Comparison of ENCODE assay signal across 15 mouse cellular contexts in the genomic region with DNA sequence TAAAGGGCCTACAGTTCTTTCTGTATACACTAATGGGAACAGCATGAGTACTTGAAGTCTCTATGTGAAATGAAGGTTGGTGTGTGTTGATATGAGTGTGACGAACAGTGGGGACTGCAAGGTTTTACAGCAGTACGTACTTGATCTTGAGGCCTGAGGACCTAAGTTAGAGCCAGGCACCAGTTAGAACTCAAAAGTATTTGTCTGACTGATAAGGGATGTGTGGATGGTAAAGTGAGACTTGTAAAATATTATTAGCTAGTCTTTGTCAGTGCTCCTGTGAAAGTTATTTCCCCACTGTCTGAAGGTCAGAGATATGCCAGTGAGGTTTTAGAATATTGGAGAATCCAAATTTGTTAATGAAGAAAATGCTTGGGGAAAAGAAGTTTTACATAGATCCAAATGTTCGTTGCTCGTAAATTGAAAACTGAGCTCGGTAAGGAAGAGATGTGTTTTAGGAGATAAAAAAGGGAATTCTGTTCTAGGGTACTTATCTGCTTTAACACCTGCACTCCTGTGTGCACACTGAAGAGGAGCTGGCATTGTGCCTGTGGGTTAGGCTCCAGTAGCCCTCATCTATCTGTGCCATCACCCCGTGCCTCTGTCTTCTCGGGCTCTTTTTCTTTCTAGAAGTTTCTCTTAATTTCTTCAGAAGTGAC. TPM values are rescaled to one million over a fixed set of nuclear protein-coding genes. Genes with fewer than 3 reads are reported as not detected.
DNase-seq lines count a peak whose midpoint lies in the region; ATAC-seq lines count a peak whose summit lies in the region.
"Had no signal": no experiment of that assay in that cellular context is flagged by ENCODE, and none has a peak within 500 bp of the region (broad histone marks: within the 10 kb centered on the region; RNA-seq: fewer than 3 reads in every experiment).

No protein-coding gene starts in this region.

- ATAC-seq in lung, embryonic 15.5 days (ENCODE audit: borderline replicate concordance, extremely low read depth, low FRiP score, low TSS enrichment), result no peak
- peak; percentile 90 for ATAC-seq in liver, embryonic 11.5 days (replicated peaks; ENCODE audit: low FRiP score)
- ATAC-seq: CD4-positive, CD25-positive, alpha-beta regulatory T cell, adult 4 months; Patski had no signal

- H3K4me3 ChIP-seq in lung, embryonic 15.5 days, result no peak overlapping the region
- H3K4me3 ChIP-seq in liver, embryonic 11.5 days (ENCODE audit: low read depth, low read length), result no peak overlapping the region
- no peak overlapping the region for H3K4me3 ChIP-seq in forebrain, embryonic 10.5 days
- H3K4me3 ChIP-seq: hindbrain, embryonic 13.5 days; neural tube, embryonic 15.5 days had no signal

- H3K4me2 ChIP-seq in lung, embryonic 15.5 days, result no peak overlapping the region
- peak overlapping the region; percentile 49 for H3K4me2 ChIP-seq in liver, embryonic 11.5 days
- H3K4me2 ChIP-seq: hindbrain, embryonic 13.5 days; neural tube, embryonic 15.5 days had no signal

- H3K4me1 ChIP-seq in lung, embryonic 15.5 days, result peaks cover 16% of the 10 kb centered on the region; the same call in 1 of the 2 replicates
- H3K4me1 ChIP-seq in liver, embryonic 11.5 days (replicated peaks; ENCODE audit: control insufficient read depth, insufficient read depth, low read length), result peaks cover 30% of the 10 kb centered on the region
- no peaks in the 10 kb centered on the region for H3K4me1 ChIP-seq in forebrain, embryonic 10.5 days
- H3K4me1 ChIP-seq: hindbrain, embryonic 13.5 days; neural tube, embryonic 15.5 days had no signal

- WGBS in lung, embryonic 15.5 days, result 65% methylated on average over 7 of the region's 7 CpGs
- 34% methylated on average over 7 of the region's 7 CpGs for WGBS in liver, embryonic 11.5 days
- WGBS in forebrain, embryonic 10.5 days, result 85% methylated on average over 7 of the region's 7 CpGs

- no peak for DNase-seq in lung, postnatal 36 days
- DNase-seq in c-Kit-positive CD71-positive TER-119-negative erythroid progenitor cells, embryonic 14.5 days (ENCODE audit: low read depth), result peak; percentile 80
- no peak for DNase-seq in liver, embryonic 11.5 days (ENCODE audit: low spot score)
- DNase-seq in spleen, postnatal 36 days (ENCODE audit: low spot score in 2 of 2), result peak; percentile 45 to 73
- no peak for DNase-seq in left cerebral cortex, adult 18-20 months (ENCODE audit: low spot score in 2 of 2)
- DNase-seq in forebrain, embryonic 10.5 days (ENCODE audit: extremely low spot score, low spot score), result no peak
- DNase-seq: adrenal gland, adult 2 months; thymus, postnatal 4 days had no signal

- no peaks in the 10 kb centered on the region for H3K9me3 ChIP-seq in lung, embryonic 15.5 days
- no peaks in the 10 kb centered on the region for H3K9me3 ChIP-seq in liver, embryonic 11.5 days (ENCODE audit: control insufficient read depth, low read length)
- no peaks in the 10 kb centered on the region for H3K9me3 ChIP-seq in forebrain, embryonic 10.5 days
- H3K9me3 ChIP-seq: hindbrain, embryonic 13.5 days; neural tube, embryonic 15.5 days had no signal

- H3K9ac ChIP-seq in lung, embryonic 15.5 days, result no peak overlapping the region
- peak overlapping the region; percentile 44; the same call in 1 of the 2 replicates for H3K9ac ChIP-seq in liver, embryonic 11.5 days (ENCODE audit: low read depth, low read length)
- H3K9ac ChIP-seq: hindbrain, embryonic 13.5 days; neural tube, embryonic 15.5 days had no signal

- H3K36me3 ChIP-seq in lung, embryonic 15.5 days, result no peaks in the 10 kb centered on the region
- H3K36me3 ChIP-seq in liver, embryonic 11.5 days (ENCODE audit: control insufficient read depth, insufficient read depth, low read length), result no peaks in the 10 kb centered on the region
- no peaks in the 10 kb centered on the region for H3K36me3 ChIP-seq in forebrain, embryonic 10.5 days (replicated peaks)
- H3K36me3 ChIP-seq: hindbrain, embryonic 13.5 days; neural tube, embryonic 15.5 days had no signal

- H3K27me3 ChIP-seq in lung, embryonic 15.5 days, result no peaks in the 10 kb centered on the region
- H3K27me3 ChIP-seq in liver, embryonic 11.5 days (replicated peaks; ENCODE audit: control insufficient read depth, insufficient read depth, low read length), result no peaks in the 10 kb centered on the region
- H3K27me3 ChIP-seq in forebrain, embryonic 10.5 days (ENCODE audit: poor library complexity, severe bottlenecking), result no peaks in the 10 kb centered on the region
- H3K27me3 ChIP-seq: hindbrain, embryonic 13.5 days; neural tube, embryonic 15.5 days; Patski had no signal

- H3K27ac ChIP-seq in lung, embryonic 15.5 days, result 0 out of 2 replicates have a peak overlapping the region, but pooled peaks have one; percentile 41
- H3K27ac ChIP-seq in liver, embryonic 11.5 days (ENCODE audit: low read depth, low read length), result peak overlapping the region; percentile 93
- no peak overlapping the region for H3K27ac ChIP-seq in forebrain, embryonic 10.5 days
- H3K27ac ChIP-seq: hindbrain, embryonic 13.5 days; macrophage; neural tube, embryonic 15.5 days had no signal

RNA-seq across cellular contexts. Expression of gene Car2, which starts 8.7 kb away (rescaled TPM):
- polyA plus RNA-seq in lung, embryonic 15.5 days (2015; fragmentation: Nextera tagmentation; extraction: Ambion mirVana), result 392 and 393 TPM in 2 replicates
- 1,283 and 1,400 TPM in 2 replicates for polyA plus RNA-seq in liver, embryonic 11.5 days (2014; fragmentation: Nextera tagmentation; extraction: Ambion mirVana)
- total RNA-seq in left cerebral cortex, adult 18-20 months (2021), result 100 to 1,000 TPM; 115 to 131 TPM
- 88.4 and 120 TPM in 2 replicates for polyA plus RNA-seq in forebrain, embryonic 10.5 days (2016; fragmentation: Nextera tagmentation; extraction: Ambion mirVana)

RNA-seq across cellular contexts. Expression of gene Car3, which starts 14.1 kb away (rescaled TPM):
- 2.1 and 3.3 TPM in 2 replicates for polyA plus RNA-seq in lung, embryonic 15.5 days (2015; fragmentation: Nextera tagmentation; extraction: Ambion mirVana)
- 3.2 and 3.5 TPM in 2 replicates for polyA plus RNA-seq in liver, embryonic 11.5 days (2014; fragmentation: Nextera tagmentation; extraction: Ambion mirVana)
- 1 to 10 TPM in 1 of 2 experiments, under 1 TPM in 1; 0.89 to 1.3 TPM for total RNA-seq in left cerebral cortex, adult 18-20 months (2021)
- polyA plus RNA-seq in forebrain, embryonic 10.5 days (2016; fragmentation: Nextera tagmentation; extraction: Ambion mirVana), result 2.2 and 3.4 TPM in 2 replicates
- total RNA-seq: monocyte, adult 5-6 weeks had no signal
- polyA plus RNA-seq: CD4-positive, CD25-positive, alpha-beta regulatory T cell, adult 4 months; macrophage had no signal

Comparison
In these comparisons a context has a peak if more than half of its experiments do, and no peak if none do; other contexts are left out.
1. DNase-seq: peak in c-Kit-positive CD71-positive TER-119-negative erythroid progenitor cells, embryonic 14.5 days (single experiment) and spleen, postnatal 36 days (2 of 2); none in lung, postnatal 36 days (single experiment), liver, embryonic 11.5 days (single experiment), left cerebral cortex, adult 18-20 months (0 of 2) and forebrain, embryonic 10.5 days (single experiment).